Mouse (Mus musculus) megakaryocyte, embryonic 14.5 days (primary cell): ENCODE results near the gene Taok3.

ENCODE experiments used
- FLI1 ChIP-seq: IDR thresholded peaks from 2 replicates; pipeline ENCODE4 v1.6.1; 2012; ENCODE audit warnings: low read length, inconsistent platforms, mixed read lengths
- GATA1 ChIP-seq: IDR thresholded peaks from 3 replicates; pipeline ENCODE4 v1.6.1; 2012; ENCODE audit warnings: mixed read lengths, low read length, inconsistent platforms, borderline replicate concordance

GRCm38 (mm10) chr5:117178079-117178478 is 58.1 kb downstream of the Taok3 start:
- TF ChIP-seq GATA1, result no peak
- TF ChIP-seq FLI1, result no peak
